Mouse (Mus musculus) intestine, embryonic 14.5 days (tissue): Measurements from ENCODE around the gene Rpl23. TPM values are rescaled to one million over a fixed set of nuclear protein-coding genes. Genes with fewer than 3 reads are reported as not detected.

Experiments used
- ATAC-seq: fragments of 200-750 bp; cut with Nextera tagmentation; replicated peaks from 2 replicates; pipeline ENCODE4 v1.8.0; 2017; ENCODE audit warnings: low read depth, moderate number of reproducible peaks, moderate TSS enrichment, moderate library complexity; ENCODE audit not compliant: low FRiP score, low TSS enrichment
- DNase-seq: peaks from one replicate; pipeline ENCODE4 v3.0.0-alpha.2; 2018; ENCODE audit warnings: low spot score
- H3K27ac ChIP-seq: fragments of 300-500 bp; sonication (generic); 2 replicates; pipeline ENCODE4 v1.5.1; 2014; ENCODE audit warnings: low read depth, mild to moderate bottlenecking, control low read depth
- H3K27me3 ChIP-seq: fragments of 300-500 bp; sonication (generic); replicated peaks from 2 replicates; pipeline ENCODE4 v1.6.1; 2014; ENCODE audit warnings: low read length, control low read depth; ENCODE audit not compliant: control insufficient read depth, insufficient read depth
- H3K36me3 ChIP-seq: fragments of 300-500 bp; sonication (generic); 2 replicates; pipeline ENCODE4 v1.6.1; 2014; ENCODE audit warnings: low read length, control low read depth; ENCODE audit not compliant: control insufficient read depth, insufficient read depth
- H3K4me1 ChIP-seq: fragments of 300-500 bp; sonication (generic); replicated peaks from 2 replicates; pipeline ENCODE4 v1.6.1; 2014; ENCODE audit warnings: low read length, control low read depth, mixed read lengths; ENCODE audit not compliant: control insufficient read depth, insufficient read depth
- H3K4me2 ChIP-seq: fragments of 300-500 bp; sonication (generic); 2 replicates; pipeline ENCODE4 v1.6.1; 2014; ENCODE audit warnings: low read length
- H3K4me3 ChIP-seq: fragments of 300-500 bp; sonication (generic); 2 replicates; pipeline ENCODE4 v1.5.1; 2014; ENCODE audit warnings: low read depth, low read length, control low read depth, mixed read lengths
- H3K9ac ChIP-seq: fragments of 300-500 bp; sonication (generic); 2 replicates; pipeline ENCODE4 v1.6.1; 2014; ENCODE audit warnings: mild to moderate bottlenecking, low read length
- H3K9me3 ChIP-seq: fragments of 300-500 bp; sonication (generic); 2 replicates; pipeline ENCODE4 v1.6.1; 2016; ENCODE audit warnings: low read length, control low read depth; ENCODE audit not compliant: control insufficient read depth
- WGBS: fragments of 180-500 bp; shearing (Covaris S2); extraction: QIAGEN DNeasy Blood & Tissue Kit; methylation state at CpG from one replicate; pipeline ENCODE4 v1.1.7; 2014; 5-methylcytosine and 5-hydroxymethylcytosine counted together
- polyA plus RNA-seq: library from polyadenylated mRNA; unstranded; fragments of >200 nt; fragmentation: Nextera tagmentation; extraction: Ambion mirVana; gene quantifications from 2 replicates; pipeline ENCODE4 v1.2.1, GENCODE M21; 2014

Gene Rpl23
- polyA plus RNA-seq: 752 and 786 TPM in 2 replicates

DNA sequence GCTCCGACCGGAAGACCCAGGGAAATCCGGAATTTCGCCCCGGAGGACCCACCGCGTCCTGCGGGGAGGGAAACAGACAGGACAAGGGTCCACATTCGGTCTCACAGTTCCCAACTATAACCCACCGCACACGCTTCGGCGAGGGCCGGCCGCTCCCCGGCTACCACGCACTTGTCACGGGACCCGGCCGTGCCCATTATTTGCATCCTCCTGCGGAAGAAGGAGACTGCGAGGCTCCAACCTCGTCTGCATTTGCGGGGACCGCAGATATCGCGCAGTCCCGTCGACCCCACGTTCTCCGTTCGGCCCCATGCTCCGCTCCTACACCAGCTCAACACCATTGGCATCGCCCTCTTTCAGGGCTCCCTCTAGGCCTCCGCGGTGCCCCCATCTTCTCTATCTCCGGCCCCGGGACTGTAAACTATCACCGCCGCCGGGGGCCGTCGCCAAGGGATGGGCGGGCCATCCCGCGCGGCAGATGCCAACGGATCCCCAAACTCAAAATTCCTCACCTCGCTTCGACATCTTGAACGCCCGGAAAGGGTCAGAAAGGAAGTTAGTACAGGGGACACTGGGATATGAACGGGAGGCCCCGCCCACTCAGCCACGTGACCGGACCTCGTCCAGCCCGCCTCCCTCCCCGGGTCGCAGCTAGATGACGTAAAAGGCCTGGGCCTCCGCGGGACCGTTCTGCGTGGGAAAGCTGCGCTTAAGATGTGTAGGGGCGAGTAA, at the start of gene Rpl23:
Rpl23 (minus strand) TSS at position 606 of the 732 bp plus-strand sequence.
- DNase-seq: peak; percentile 100
- under 1% methylated on average over 67 of the region's 67 CpGs for WGBS
- ATAC-seq: peak; percentile 92
- Histone ChIP-seq H3K4me3 (peak within 1 kb of the TSS; percentile 77), H3K4me2 (peak within 1 kb of the TSS; percentile 61), H3K27ac (peak within 1 kb of the TSS; percentile 89), H3K27me3 (no peaks in the 10 kb centered on the region), H3K9ac (peak within 1 kb of the TSS; percentile 97), H3K36me3 (peaks cover 43% of the 10 kb centered on the region), H3K9me3 (no peaks in the 10 kb centered on the region), H3K4me1 (peaks cover 10% of the 10 kb centered on the region)

DNA sequence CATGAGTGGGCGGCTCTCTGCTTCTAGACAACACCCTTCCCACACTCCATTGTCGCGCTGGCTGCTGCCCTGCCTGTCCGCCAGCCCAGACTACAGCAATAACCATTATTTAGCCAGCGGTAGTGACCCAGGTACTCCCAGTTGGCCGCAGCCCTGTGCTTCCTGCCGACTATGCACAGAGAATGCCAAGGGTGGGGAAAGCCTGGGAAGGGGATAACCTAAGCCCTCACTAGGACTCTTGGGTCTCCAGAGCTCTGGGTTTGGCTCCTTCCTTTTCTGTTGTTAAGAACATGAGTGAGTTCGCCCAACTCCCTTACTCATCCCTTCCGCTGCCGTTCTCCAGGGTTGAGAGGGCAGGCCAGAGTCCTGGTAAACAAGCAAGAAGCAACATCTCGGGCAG, 49.8 kb upstream of the Rpl23 start:
- Histone ChIP-seq H3K27ac (no peak overlapping the region), H3K27me3 (no peaks in the 10 kb centered on the region), H3K4me1 (no peaks in the 10 kb centered on the region), H3K9me3 (no peaks in the 10 kb centered on the region), H3K4me3 (no peak overlapping the region), H3K36me3 (peaks cover 67% of the 10 kb centered on the region), H3K9ac (no peak overlapping the region), H3K4me2 (no peak overlapping the region)
- ATAC-seq (no peak), DNase-seq (no peak)
- 79% methylated on average over 11 of the region's 11 CpGs for WGBS

DNA sequence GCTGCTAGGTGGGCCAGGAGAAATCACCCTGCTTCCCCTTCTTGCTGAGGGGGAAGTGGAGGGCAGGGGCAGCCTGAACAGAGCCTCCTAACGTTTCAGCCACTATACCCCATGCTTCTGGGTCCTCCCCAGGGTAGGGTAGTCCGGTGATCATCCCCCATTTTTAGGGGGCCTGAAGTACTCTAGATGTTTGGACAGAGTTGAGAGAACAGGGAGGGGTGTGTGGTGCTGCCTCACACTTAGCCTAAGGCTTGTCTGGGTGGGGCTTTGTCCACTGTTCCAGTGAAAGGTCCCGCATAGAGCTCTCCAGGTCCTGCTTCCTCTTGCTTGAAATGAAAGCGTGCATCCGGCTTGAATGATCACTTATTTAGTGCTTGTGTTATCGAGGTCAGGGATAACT, 48.3 kb upstream of the Rpl23 start:
- WGBS: 83% methylated on average over 6 of the region's 6 CpGs
- H3K36me3 ChIP-seq: peaks cover 67% of the 10 kb centered on the region

DNA sequence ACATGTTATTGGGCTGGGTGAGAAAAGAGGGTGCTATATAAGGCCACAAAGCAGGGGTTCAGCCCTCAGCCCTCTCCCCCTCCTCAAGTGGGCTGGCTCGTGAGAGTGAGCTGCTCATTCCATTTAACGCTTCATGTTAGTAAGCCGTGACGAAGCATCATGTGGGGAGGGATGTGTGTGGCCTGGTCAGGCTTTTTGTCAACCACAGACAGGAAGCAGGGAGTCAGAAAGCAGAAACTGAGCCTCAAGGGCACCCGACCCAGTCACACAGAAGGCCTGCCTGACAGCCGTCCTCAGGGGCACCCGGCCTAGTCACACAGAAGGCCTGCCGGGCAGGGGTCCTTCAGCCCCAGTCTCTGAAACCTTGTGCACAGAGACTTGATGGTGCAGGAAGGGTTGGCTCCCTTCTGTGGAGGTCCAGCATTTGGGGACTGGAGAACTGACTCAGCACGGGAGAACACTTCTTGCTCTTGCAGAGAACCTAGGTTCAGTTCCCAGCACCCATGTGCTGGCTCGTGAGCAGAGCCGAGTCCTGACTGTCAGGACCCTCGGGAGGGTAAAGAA, 47.8 kb upstream of the Rpl23 start:
- ATAC-seq (no peak), DNase-seq (no peak)
- Histone ChIP-seq H3K4me1 (0 out of 2 replicates have a peak, but pooled peaks cover 3% of the 10 kb centered on the region), H3K9ac (no peak overlapping the region), H3K27ac (no peak overlapping the region), H3K27me3 (no peaks in the 10 kb centered on the region), H3K4me3 (no peak overlapping the region), H3K4me2 (no peak overlapping the region), H3K9me3 (no peaks in the 10 kb centered on the region), H3K36me3 (peaks cover 67% of the 10 kb centered on the region)
- 83% methylated on average over 12 of the region's 12 CpGs for WGBS

More for the DNA sequence above, 48.3 kb upstream of the Rpl23 start:
- H3K9me3 ChIP-seq: no peaks in the 10 kb centered on the region
- H3K4me3 ChIP-seq: no peak overlapping the region
- H3K27ac ChIP-seq: no peak overlapping the region
- H3K4me2 ChIP-seq: no peak overlapping the region
- DNase-seq: no peak
- H3K27me3 ChIP-seq: no peaks in the 10 kb centered on the region
- H3K4me1 ChIP-seq: 0 out of 2 replicates have a peak, but pooled peaks cover 3% of the 10 kb centered on the region
- no peak overlapping the region for H3K9ac ChIP-seq
- ATAC-seq: no peak

DNA sequence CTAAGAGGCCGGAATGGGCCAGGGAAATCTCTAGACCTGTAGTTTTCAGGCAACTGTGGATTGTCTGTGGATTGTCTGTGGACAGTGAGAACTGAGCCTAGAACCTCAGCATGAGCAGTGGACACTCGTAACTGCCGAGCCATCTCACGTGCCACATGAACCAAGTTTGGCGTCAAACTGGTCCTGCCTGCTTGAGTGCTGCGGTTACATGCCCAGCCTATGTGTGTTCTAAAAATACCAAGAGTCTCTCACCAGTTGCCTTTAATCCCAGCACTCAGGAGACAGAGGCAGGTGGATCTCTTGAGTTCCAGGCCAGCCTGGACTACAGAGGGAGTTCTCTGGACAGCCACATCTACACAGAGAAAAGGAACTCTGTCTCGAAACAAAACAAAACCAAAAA, 47.1 kb upstream of the Rpl23 start:
- no peak for ATAC-seq
- no peak overlapping the region for H3K4me3 ChIP-seq
- H3K4me2 ChIP-seq: no peak overlapping the region
- 0 out of 2 replicates have a peak, but pooled peaks cover 3% of the 10 kb centered on the region for H3K4me1 ChIP-seq
- H3K27ac ChIP-seq: no peak overlapping the region
- peaks cover 67% of the 10 kb centered on the region for H3K36me3 ChIP-seq
- H3K9ac ChIP-seq: no peak overlapping the region
- H3K9me3 ChIP-seq: no peaks in the 10 kb centered on the region
- 92% methylated on average over 7 of the region's 7 CpGs for WGBS
- no peak for DNase-seq
- no peaks in the 10 kb centered on the region for H3K27me3 ChIP-seq

DNA sequence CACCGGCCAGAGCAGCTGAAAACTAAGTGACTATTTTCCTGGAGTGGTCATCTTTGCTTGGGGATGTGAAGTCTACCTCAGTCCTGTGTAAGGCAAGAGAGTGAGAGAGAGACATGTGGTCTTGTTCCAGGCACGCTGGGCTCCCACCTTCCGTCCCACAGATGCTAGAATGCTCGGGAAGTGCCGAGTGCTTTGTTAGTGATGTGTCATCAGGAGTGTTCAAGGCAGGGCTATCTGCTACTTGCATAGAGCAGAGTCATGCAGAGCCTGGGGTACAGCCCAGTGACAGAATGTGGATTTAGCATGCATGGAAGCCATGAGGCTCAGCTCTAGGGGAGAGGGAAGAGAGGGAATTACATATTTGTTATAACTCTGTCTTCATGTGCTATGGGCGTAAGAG, 45.4 kb upstream of the Rpl23 start:
- no peak overlapping the region for H3K27ac ChIP-seq
- H3K9me3 ChIP-seq: no peaks in the 10 kb centered on the region
- no peak overlapping the region for H3K4me3 ChIP-seq
- ATAC-seq (no peak), DNase-seq (no peak)
- H3K4me2 ChIP-seq: no peak overlapping the region
- WGBS: 86% methylated on average over 6 of the region's 6 CpGs
- H3K4me1 ChIP-seq: 0 out of 2 replicates have a peak, but pooled peaks cover 3% of the 10 kb centered on the region
- H3K36me3 ChIP-seq: peaks cover 68% of the 10 kb centered on the region
- no peak overlapping the region for H3K9ac ChIP-seq
- H3K27me3 ChIP-seq: no peaks in the 10 kb centered on the region

DNA sequence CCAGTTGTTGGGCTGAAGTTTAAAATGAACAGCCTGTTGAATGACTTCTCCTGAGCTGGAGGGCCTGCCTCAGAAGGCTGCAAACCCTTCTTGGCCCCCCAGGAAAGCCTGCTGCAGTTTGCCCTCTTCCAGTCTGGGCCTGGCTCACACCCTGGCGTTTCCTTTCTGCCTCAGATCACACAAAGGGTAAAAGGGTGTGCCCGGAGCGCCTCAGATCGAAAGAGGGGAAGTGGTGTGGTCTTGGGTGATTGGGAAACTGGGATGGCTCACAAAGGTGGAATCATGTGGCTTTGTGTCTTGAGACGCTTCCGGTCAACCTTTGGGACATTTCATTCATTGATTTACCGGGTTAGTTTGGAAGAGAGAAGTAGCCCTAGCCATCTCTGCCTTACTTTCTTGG, 44.2 kb upstream of the Rpl23 start:
- H3K4me3 ChIP-seq: no peak overlapping the region
- ATAC-seq (no peak), DNase-seq (no peak)
- no peak overlapping the region for H3K27ac ChIP-seq
- H3K9ac ChIP-seq: no peak overlapping the region
- 67% methylated on average over 7 of the region's 7 CpGs for WGBS
- no peaks in the 10 kb centered on the region for H3K27me3 ChIP-seq
- no peak overlapping the region for H3K4me2 ChIP-seq
- peaks cover 68% of the 10 kb centered on the region for H3K36me3 ChIP-seq
- no peaks in the 10 kb centered on the region for H3K9me3 ChIP-seq
- 0 out of 2 replicates have a peak, but pooled peaks cover 3% of the 10 kb centered on the region for H3K4me1 ChIP-seq

DNA sequence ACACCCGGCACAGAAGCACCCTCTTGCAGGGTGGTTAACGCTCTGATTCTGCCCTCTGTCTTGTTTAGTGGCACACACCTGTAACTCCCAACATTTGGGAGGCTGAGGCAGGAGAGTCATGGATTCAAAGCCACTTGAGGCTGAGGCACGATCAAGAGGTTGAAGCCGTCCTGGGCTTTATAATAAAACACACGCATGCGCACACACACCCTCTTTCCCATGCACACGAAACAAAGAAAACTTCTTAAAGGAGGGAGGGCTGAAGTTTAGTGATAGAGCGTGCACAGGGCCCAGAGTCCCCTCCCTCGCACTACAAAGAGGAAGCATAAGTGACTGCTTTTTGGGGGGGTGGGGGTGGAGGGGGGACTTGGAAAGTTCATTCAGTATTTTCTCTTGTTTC, 43.7 kb upstream of the Rpl23 start:
- H3K27ac ChIP-seq: no peak overlapping the region
- H3K9ac ChIP-seq: no peak overlapping the region
- H3K27me3 ChIP-seq: no peaks in the 10 kb centered on the region
- H3K4me3 ChIP-seq: no peak overlapping the region
- 83% methylated on average over 9 of the region's 9 CpGs for WGBS
- 0 out of 2 replicates have a peak, but pooled peaks cover 3% of the 10 kb centered on the region for H3K4me1 ChIP-seq
- no peak overlapping the region for H3K4me2 ChIP-seq
- DNase-seq (no peak), ATAC-seq (no peak)
- no peaks in the 10 kb centered on the region for H3K9me3 ChIP-seq
- peaks cover 71% of the 10 kb centered on the region for H3K36me3 ChIP-seq
